Mouse (Mus musculus) CH12.LX (cell line): ENCODE results near the gene Sema6d. TPM values are rescaled to one million over a fixed set of nuclear protein-coding genes. Genes with fewer than 3 reads are reported as not detected.

ENCODE experiments used
- DNase-seq: peaks from one replicate; pipeline ENCODE4 v3.0.0-alpha.2; 2013; ENCODE audit errors: extremely low read depth
- H3K27ac ChIP-seq: 2 replicates; pipeline ENCODE4 v1.5.1; 2012; ENCODE audit warnings: low read depth, mild to moderate bottlenecking, control low read depth, moderate library complexity; ENCODE audit not compliant: insufficient read depth
- H3K27me3 ChIP-seq: replicated peaks from 2 replicates; pipeline ENCODE3; 2012; ENCODE audit warnings: inconsistent platforms
- H3K36me3 ChIP-seq, 2 experiments: replicated peaks in 1 of 2; 2 replicates each; pipeline versions ENCODE3 to v1.6.1; 2012; ENCODE audit warnings: inconsistent platforms in 1 of 2, low read length in 1 of 2, mild to moderate bottlenecking in 1 of 2, mixed read lengths in 1 of 2, moderate library complexity in 1 of 2; ENCODE audit not compliant: control insufficient read depth in 1 of 2, insufficient read depth in 1 of 2
- H3K4me1 ChIP-seq, 2 experiments: 2 replicates each; pipeline ENCODE4 v1.6.1; 2012; ENCODE audit warnings: inconsistent platforms in 1 of 2, moderate library complexity in 1 of 2; ENCODE audit not compliant: insufficient read depth in 2 of 2, control insufficient read depth in 1 of 2
- H3K4me2 ChIP-seq: 2 replicates; pipeline ENCODE4 v1.6.1; 2012; ENCODE audit warnings: low read depth, mild to moderate bottlenecking, control low read depth; ENCODE audit not compliant: poor library complexity, insufficient read depth, severe bottlenecking
- H3K4me3 ChIP-seq, 3 experiments: fragments of 150-350 bp in 1 of 3; sonication (generic) in 1 of 3; replicated peaks in 1 of 3; 2 replicates each; pipeline versions ENCODE3 to v1.5.1; 2011 to 2012; ENCODE audit warnings: low read depth in 2 of 3, low read length in 2 of 3, mild to moderate bottlenecking in 2 of 3, moderate library complexity in 2 of 3, control low read depth in 1 of 3, improper control_type of control experiment in 1 of 3, inconsistent platforms in 1 of 3, mixed read lengths in 1 of 3; ENCODE audit not compliant: poor library complexity in 1 of 3
- H3K79me2 ChIP-seq: replicated peaks from 2 replicates; pipeline ENCODE4 v1.6.1; 2012; ENCODE audit warnings: mild to moderate bottlenecking, moderate library complexity; ENCODE audit not compliant: control insufficient read depth, poor library complexity, insufficient read depth, severe bottlenecking; ENCODE audit errors: extremely low read depth
- H3K9ac ChIP-seq: 2 replicates; pipeline ENCODE4 v1.6.1; 2012; ENCODE audit warnings: low read depth, mild to moderate bottlenecking, control low read depth, moderate library complexity; ENCODE audit not compliant: insufficient read depth
- H3K9me3 ChIP-seq: replicated peaks from 2 replicates; pipeline ENCODE3; 2012; ENCODE audit warnings: low read length, inconsistent platforms, mixed read lengths
- BHLHE40 ChIP-seq: IDR thresholded peaks from 2 replicates; pipeline ENCODE4 v1.6.1; 2011; ENCODE audit warnings: mild to moderate bottlenecking, low read depth, low read length, improper control_type of control experiment
- CHD1 ChIP-seq: IDR thresholded peaks from 2 replicates; pipeline ENCODE4 v1.6.1; 2012; ENCODE audit warnings: low read depth, low read length, improper control_type of control experiment, inconsistent platforms
- CTCF ChIP-seq, 2 experiments: IDR thresholded peaks in 1 of 2; conservative IDR thresholded peaks in 1 of 2; 2 replicates each; pipeline ENCODE4 v1.5.1; 2011 to 2012; ENCODE audit warnings: low read depth in 2 of 2, low read length in 2 of 2, improper control_type of control experiment in 1 of 2, inconsistent platforms in 1 of 2, mild to moderate bottlenecking in 1 of 2, moderate library complexity in 1 of 2
- E2F4 ChIP-seq: IDR thresholded peaks from 2 replicates; pipeline ENCODE4 v1.6.1; 2011; ENCODE audit warnings: low read depth, low read length, improper control_type of control experiment; ENCODE audit not compliant: insufficient replicate concordance
- ELF1 ChIP-seq: IDR thresholded peaks from 2 replicates; pipeline ENCODE4 v1.6.1; 2014; ENCODE audit warnings: low read depth, mild to moderate bottlenecking, inconsistent platforms, low read length, improper control_type of control experiment
- EP300 ChIP-seq: IDR thresholded peaks from 2 replicates; pipeline ENCODE4 v1.6.1; 2011; ENCODE audit warnings: low read length, improper control_type of control experiment
- GABPA ChIP-seq: IDR thresholded peaks from 2 replicates; pipeline ENCODE4 v1.6.1; 2012; ENCODE audit warnings: low read depth, low read length, improper control_type of control experiment, inconsistent platforms; ENCODE audit not compliant: insufficient replicate concordance
- IRF4 ChIP-seq: IDR thresholded peaks from 2 replicates; pipeline ENCODE4 v1.6.1; 2014; ENCODE audit warnings: low read depth, mild to moderate bottlenecking, inconsistent platforms, low read length, improper control_type of control experiment
- JUN ChIP-seq: IDR thresholded peaks from 2 replicates; pipeline ENCODE4 v1.6.1; 2011; ENCODE audit warnings: low read depth, mild to moderate bottlenecking, low read length, improper control_type of control experiment, moderate library complexity; ENCODE audit not compliant: insufficient read depth
- JUND ChIP-seq: conservative IDR thresholded peaks from 2 replicates; pipeline ENCODE4 v1.6.1; 2011; ENCODE audit warnings: low read depth, low read length, improper control_type of control experiment
- MAX ChIP-seq: IDR thresholded peaks from 2 replicates; pipeline ENCODE4 v1.6.1; 2011; ENCODE audit warnings: low read length, improper control_type of control experiment
- MYC ChIP-seq: IDR thresholded peaks from 2 replicates; pipeline ENCODE4 v1.6.1; 2011; ENCODE audit warnings: low read depth, mild to moderate bottlenecking, improper control_type of control experiment, low read length
- NELFE ChIP-seq: IDR thresholded peaks from 2 replicates; pipeline ENCODE4 v1.6.1; 2011; ENCODE audit warnings: low read depth, low read length, improper control_type of control experiment
- NRF1 ChIP-seq: IDR thresholded peaks from 2 replicates; pipeline ENCODE4 v1.6.1; 2014; ENCODE audit warnings: low read depth, mild to moderate bottlenecking, inconsistent platforms, low read length, improper control_type of control experiment, moderate library complexity
- PAX5 ChIP-seq: IDR thresholded peaks from 2 replicates; pipeline ENCODE4 v1.6.1; 2012; ENCODE audit warnings: low read length, inconsistent platforms, mixed read lengths
- POLR2AphosphoS2 ChIP-seq: IDR thresholded peaks from 2 replicates; pipeline ENCODE4 v1.6.1; 2011; ENCODE audit warnings: low read depth, low read length, improper control_type of control experiment
- RAD21 ChIP-seq: IDR thresholded peaks from 2 replicates; pipeline ENCODE4 v1.6.1; 2011; ENCODE audit warnings: low read depth, mild to moderate bottlenecking, low read length, improper control_type of control experiment, moderate library complexity
- RCOR1 ChIP-seq: conservative IDR thresholded peaks from 2 replicates; pipeline ENCODE4 v1.6.1; 2012; ENCODE audit warnings: low read depth, mild to moderate bottlenecking, inconsistent platforms, low read length, improper control_type of control experiment
- TCF12 ChIP-seq: IDR thresholded peaks from 2 replicates; pipeline ENCODE4 v1.6.1; 2014; ENCODE audit warnings: low read depth, mild to moderate bottlenecking, inconsistent platforms, low read length, improper control_type of control experiment
- ZC3H11A ChIP-seq: IDR thresholded peaks from 2 replicates; pipeline ENCODE4 v1.6.1; 2012; ENCODE audit warnings: low read depth, mild to moderate bottlenecking, inconsistent platforms, low read length, improper control_type of control experiment
- ZMIZ1 ChIP-seq: IDR thresholded peaks from 2 replicates; pipeline ENCODE4 v1.6.1; 2012; ENCODE audit warnings: low read depth, mild to moderate bottlenecking, inconsistent platforms, low read length, improper control_type of control experiment
- dilution Hi-C: fragments of 300-500 bp; cut with MboI; formaldehyde crosslinking; loops from 2 replicates; pipeline ENCODE4 v1.14.3; 2020; ENCODE audit warnings: low sequenced_read_pairs; ENCODE audit not compliant: extremely low pct_unique_long_range_greater_than_20kb, extremely low pct_ligation_motif_present
- in situ Hi-C: fragments of 300-500 bp; cut with MboI; formaldehyde crosslinking; loops from 3 replicates; pipeline ENCODE4 v1.14.3; 2019; ENCODE audit warnings: low sequenced_read_pairs, low pct_ligation_motif_present, low pct_unique_long_range_greater_than_20kb, mixed read lengths
- polyA plus RNA-seq: library from polyadenylated mRNA; unstranded; fragments of >175 nt; gene quantifications from 2 replicates; pipeline ENCODE4 v1.2.1, GENCODE M21; 2012; ENCODE audit warnings: low read depth; ENCODE audit not compliant: insufficient read length
- total RNA-seq, 2 experiments: library from RNA; depleted of rRNA; stranded (reverse); fragments of 300-350 nt in 1 of 2; fragments of >200 nt in 1 of 2; gene quantifications; 2 replicates each; pipeline ENCODE4 v1.2.3; 2012 to 2014

Gene Sema6d
- total and polyA plus RNA-seq, 3 experiments, result not detected

DNA sequence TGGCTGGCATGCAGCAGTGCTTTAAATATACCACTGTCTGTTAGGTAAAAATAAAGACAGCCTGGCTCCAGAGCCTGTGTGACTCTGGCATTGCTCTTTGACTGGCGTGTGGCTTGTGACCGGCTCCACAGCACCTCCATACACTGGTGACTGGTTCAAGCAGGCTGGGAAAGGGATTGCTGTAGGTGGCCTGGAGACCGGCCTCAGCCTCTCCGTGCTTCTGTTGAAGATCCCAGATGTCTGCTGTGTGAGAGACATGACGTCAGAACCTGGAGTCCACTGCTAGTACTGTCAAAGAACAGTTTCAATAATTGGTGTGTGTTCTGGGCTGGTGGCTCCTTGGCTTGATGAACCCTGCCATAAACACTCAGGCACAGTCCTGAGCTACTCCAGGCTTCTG is 528.3 kb downstream of the Sema6d start:
- TF ChIP-seq NRF1 (no peak), ZMIZ1 (no peak), JUND (no peak), BHLHE40 (no peak)
- TF ChIP-seq, all 38 proteins: peak for 0

DNA sequence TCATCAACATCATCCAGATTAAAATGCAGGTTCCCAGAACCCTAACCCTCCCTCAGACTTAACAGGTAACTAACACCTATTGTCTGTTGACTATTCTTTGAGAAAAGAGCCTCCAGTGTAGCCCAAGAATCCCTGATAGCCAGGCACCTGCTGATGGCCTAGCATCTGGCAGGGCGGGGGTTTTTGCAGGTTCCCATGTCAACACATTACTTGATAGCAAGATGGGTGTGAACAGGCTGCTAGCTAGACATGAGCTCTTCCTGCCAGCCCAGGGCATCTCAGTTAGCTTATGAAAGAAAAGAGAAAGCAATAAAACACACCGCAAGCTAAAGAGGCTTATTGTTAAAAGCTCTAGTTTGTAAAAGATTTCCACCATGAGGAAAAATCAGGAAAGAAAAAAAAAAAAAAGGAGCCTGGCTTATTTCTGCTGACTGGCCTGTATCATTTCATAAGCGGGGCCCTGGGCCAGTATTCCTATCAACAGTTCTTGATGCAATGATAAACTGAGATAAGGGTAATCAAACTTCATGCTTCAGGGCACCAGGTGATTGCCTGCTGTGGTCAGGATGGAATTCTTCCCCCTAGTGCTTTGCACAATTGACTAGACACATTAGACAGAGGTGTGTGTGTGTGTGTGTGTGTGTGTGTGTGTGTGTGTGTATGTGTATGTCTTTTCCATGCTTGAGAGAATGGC is 528.9 kb downstream of the Sema6d start:
- no peak overlapping the region for H3K4me2 ChIP-seq
- in situ Hi-C loops, result no loop called here
- no peak for TF ChIP-seq EP300
- no peak for TF ChIP-seq RAD21
- no peak for TF ChIP-seq ZC3H11A
- TF ChIP-seq RCOR1, result no peak
- TF ChIP-seq ZMIZ1, result no peak
- no peak for TF ChIP-seq POLR2AphosphoS2
- TF ChIP-seq CTCF (conservative IDR thresholded peaks at IDR 0.05 in 1 of 2, IDR thresholded peaks at IDR 0.05 in 1 of 2; ENCODE audit: low read depth in 2 of 2, low read length in 2 of 2), result no peak
- no peak for TF ChIP-seq MYC
- TF ChIP-seq CHD1, result no peak
- TF ChIP-seq JUN, result no peak
- TF ChIP-seq, all 38 proteins: peak for 0
- H3K4me1 ChIP-seq, result no peaks in the 10 kb centered on the region
- H3K27ac ChIP-seq, result no peak overlapping the region
- DNase-seq, result no peak
- no peaks in the 10 kb centered on the region for H3K27me3 ChIP-seq
- H3K36me3 ChIP-seq, result no peaks in the 10 kb centered on the region
- H3K9me3 ChIP-seq, result peaks cover 86% of the 10 kb centered on the region
- H3K79me2 ChIP-seq, result no peaks in the 10 kb centered on the region
- dilution Hi-C loops, result no loop called here
- H3K4me3 ChIP-seq, result no peak overlapping the region
- no peak overlapping the region for H3K9ac ChIP-seq

More for the DNA sequence above, 528.3 kb downstream of the Sema6d start:
- DNase-seq, result no peak
- Histone ChIP-seq H3K79me2 (no peaks in the 10 kb centered on the region), H3K4me2 (no peak overlapping the region), H3K9ac (no peak overlapping the region), H3K4me1 (no peaks in the 10 kb centered on the region), H3K36me3 (no peaks in the 10 kb centered on the region), H3K27ac (no peak overlapping the region), H3K4me3 (no peak overlapping the region), H3K9me3 (peaks cover 86% of the 10 kb centered on the region), H3K27me3 (no peaks in the 10 kb centered on the region)
- dilution Hi-C loops (no loop called here), in situ Hi-C loops (no loop called here)

DNA sequence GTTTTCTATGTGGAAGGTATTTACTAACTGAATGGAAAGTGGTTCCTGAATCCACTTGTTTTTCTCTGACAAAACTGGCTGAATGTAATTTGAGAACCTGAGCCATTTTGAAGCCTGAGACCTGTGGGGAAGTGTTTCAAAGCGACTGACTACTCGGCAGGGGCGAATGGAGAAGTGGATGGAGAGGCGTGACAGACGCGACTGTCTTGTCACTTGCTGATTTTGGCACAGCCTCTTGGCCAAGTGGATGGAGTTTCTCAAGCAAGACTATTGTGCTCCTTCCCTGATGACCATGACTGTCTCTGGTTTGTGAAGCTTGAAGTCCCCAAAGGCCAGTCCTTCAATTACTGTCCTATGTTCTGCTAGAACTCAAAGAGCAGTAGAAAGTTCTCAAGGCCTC is 530.7 kb downstream of the Sema6d start:
- H3K27me3 ChIP-seq, result no peaks in the 10 kb centered on the region
- no peaks in the 10 kb centered on the region for H3K79me2 ChIP-seq
- no peak overlapping the region for H3K27ac ChIP-seq
- H3K4me2 ChIP-seq, result no peak overlapping the region
- no peak for DNase-seq
- H3K4me3 ChIP-seq, result no peak overlapping the region
- H3K36me3 ChIP-seq, result no peaks in the 10 kb centered on the region
- no peaks in the 10 kb centered on the region for H3K4me1 ChIP-seq
- in situ Hi-C loops, result no loop called here
- no peak overlapping the region for H3K9ac ChIP-seq
- dilution Hi-C loops, result no loop called here
- peaks cover 79% of the 10 kb centered on the region for H3K9me3 ChIP-seq
- TF ChIP-seq NELFE (no peak), GABPA (no peak), E2F4 (no peak), ELF1 (no peak), IRF4 (no peak), PAX5 (no peak), TCF12 (no peak), MAX (no peak)
